Mouse (Mus musculus) CD8-positive naive resting alpha-beta T cell, adult 2 months (primary cell): ENCODE results near the gene Topors.

Source experiments
- DNase-seq, 2 experiments: peaks; one replicate each; pipeline ENCODE4 v3.0.0; 2022; ENCODE audit warnings: low read depth in 2 of 2, low spot score in 2 of 2

Gene Topors

DNA sequence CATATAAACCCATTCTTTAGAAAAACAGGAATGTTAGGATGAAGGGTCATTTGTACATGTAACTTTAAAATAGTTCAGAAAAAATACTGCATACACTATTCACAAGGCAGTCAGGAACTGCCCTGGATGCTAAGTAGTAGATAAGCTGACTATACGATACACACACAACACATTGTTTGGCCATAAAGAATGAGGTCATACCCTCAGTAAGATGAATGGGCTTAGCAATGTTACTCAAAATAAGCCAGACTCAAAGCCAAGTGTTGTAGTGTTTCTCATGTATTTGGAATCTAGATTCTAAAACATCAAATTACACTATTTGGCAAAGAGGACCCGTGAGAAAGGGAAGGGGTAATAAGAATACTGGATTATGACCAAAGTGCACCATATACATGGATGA is 15.9 kb downstream of the Topors start:
- no peak for DNase-seq

DNA sequence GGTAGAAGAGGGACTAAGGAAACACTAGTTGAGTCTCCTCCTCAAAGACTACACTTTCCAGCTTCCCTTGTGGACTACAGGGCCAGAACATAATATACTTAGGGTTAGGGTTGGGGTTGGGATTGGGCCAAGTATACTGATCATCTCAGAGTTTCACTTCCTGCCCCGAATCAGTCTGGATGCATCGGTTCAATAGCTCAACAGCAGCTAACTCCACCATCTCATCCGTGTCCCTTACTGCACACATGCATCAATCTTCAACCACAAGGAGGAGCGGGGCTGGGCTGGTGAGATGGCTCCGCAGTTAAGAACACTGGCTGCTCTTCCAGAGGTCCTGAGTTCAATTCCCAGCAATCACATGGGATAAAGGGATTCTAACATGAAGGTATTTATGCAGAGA is 18.7 kb downstream of the Topors start:
- no peak for DNase-seq

DNA sequence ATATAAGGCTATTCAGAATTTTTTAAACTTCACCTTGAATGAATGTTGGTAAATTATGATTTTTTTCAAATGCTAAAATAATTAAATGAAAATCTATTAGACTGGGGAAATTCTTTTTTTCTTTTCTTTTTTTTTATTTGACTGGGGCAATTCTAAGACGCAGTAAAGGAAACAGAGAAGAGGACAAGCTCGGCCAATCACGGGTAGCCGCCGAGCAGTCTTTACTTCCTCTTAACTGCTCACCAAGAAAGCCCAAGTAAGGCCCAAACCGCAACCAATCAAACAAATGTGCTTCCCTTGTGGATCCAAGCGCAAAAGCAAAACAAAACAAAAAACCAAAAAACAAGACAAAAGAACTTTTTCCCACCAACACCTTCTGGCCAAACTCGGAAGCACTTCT is 25.6 kb downstream of the Topors start:
- DNase-seq = no peak

DNA sequence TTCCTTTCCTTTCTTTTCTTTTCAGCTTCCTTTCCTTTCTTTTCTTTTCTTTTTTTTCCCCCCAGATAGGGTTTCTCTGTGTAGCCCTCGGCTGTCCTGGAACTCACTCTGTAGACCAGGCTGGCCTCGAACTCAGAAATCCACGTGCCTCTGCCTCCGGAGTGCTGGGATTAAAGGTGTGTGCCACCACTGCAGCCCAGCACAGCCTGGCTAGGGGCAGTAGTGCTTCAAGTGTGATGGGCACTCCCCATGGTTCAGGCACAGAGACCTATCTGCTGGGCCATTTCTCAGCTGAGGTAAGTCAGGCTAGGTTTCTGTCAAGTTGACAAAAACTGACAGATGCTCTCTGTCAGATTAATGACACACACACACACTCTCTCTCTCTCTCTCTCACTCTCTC is 26.6 kb downstream of the Topors start:
- DNase-seq = no peak

DNA sequence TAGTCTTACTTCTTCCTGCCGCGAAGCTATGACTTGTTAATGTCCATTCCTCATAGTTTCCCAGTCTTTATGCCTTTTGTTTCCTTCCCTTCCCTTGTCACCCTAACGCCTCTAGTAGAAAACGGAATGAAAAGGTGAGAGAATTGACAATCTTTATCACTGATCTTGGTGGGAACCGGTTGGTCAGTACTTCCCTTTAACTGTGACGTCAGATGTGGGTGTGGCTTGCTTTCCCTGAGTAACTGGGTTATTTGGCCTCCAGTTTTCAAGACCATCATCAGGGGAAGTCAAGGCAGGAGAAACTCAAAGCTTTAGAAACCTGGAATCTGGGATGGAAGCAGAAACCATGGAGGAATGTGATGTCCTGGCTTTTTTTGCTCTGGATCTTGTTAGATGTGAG is 27.7 kb downstream of the Topors start:
- no peak for DNase-seq

DNA sequence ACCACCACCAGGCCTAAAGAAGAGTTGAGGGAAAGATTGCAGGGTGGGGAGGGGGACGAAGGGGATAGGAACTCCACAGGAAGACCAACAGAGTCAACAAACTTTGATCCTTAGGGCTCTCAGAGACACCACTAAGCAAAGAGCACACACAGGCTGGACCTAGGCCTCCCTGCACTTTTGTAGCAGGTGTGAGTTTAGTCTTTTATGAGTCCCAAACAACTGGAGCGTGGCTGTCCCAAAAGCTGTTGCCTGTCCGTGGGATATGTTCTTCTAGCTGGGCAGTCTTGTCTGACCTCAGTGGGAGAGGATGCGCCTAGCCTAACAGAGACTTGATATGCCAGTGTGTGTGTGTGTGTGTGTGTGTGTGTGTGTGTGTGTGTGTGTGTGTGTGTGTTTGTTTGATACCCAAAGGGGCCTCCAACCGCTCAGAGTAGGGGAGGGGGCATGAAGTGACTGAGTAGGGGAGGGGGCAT is 29.3 kb downstream of the Topors start:
- DNase-seq = no peak

DNA sequence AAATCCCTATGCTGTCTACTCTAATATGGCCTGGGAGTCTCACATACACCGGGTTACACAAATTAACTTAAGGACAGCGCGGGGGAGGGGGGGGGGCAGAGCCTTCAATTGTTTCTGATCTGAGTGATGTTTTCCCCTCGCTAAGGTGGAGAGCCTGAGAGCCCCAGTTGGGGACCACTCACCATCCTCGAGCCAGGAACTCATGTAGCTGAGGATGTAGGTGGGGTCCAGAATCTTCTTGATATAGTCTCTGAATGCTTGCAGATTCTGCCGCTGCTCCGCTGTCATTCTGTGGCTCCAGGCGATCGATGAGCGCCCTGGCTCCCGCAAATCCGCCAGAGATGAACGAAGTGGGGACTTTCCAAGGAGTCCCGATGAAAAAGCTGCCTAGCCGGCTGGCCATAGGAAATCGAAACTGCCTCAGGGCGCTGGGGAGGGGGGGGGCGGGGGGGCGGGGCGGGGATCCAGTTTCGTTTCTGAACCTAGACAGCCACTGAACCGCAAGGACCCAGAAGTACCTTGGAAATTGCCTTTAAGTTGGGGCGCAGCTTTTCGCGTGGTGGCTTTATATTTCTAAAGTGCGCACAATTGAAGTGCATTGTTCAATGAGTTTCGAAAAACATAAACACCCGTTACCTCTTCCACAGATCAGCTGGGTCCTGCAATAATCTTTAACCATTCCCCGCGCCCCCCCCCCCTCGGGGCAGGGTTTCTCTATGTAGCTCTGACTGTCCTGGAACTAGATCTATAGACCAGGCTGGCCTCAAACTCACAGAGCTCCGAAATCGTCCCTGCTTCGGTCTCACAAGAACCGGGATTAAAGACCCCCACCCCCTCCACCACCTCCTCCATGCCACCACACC is 30.0 kb downstream of the Topors start, which contains the start of gene Ddx58:
Gene Ddx58, minus strand, starts transcription at position 420 of the 863 bp plus-strand sequence.
- peak in 1 of 2 experiments; percentile 32 for DNase-seq

DNA sequence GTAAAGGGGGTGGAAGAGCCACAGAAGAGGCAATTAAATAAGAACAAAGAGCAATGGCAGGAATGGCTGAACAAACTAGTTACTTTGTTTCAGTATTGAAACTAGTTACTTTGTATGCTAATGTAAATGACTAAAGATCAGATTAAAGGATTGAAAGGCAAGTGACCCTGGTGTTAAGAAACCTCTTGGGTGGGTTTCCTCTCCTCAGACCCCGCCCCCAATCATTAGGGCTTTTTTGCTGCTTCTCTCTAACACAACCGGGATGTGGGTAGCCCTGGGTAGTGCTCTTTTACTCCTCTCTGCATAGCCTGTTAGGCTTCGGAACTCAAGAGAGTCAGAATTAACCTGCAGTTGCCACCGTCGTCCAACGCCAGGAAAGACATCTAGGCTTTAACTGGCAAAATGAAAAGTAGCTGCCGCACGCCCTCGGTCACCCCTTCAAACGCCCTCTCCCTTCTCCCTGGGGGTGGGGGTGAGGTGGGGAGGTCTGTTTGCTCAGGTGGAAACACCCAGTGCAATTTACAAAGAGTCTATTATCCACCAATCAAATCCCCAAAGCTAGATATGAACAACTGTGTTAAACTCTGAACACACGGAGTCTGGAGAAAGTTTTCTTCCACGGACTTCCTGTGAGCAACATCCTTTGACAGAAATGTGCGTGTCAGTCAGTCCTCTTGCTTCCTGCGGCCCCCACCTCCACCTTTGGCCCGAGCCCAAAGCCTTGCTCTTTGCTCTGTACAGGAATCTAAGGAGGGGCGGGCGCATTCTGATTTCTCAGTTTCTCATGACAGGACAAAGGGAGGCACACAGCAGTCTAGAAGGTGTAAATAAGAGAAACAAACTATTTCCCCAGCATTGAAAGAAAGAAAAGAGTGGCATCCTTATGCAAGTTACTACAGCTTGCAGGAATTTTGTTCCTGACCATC is 30.9 kb downstream of the Topors start:
- DNase-seq = peak; percentile 52 to 61

DNA sequence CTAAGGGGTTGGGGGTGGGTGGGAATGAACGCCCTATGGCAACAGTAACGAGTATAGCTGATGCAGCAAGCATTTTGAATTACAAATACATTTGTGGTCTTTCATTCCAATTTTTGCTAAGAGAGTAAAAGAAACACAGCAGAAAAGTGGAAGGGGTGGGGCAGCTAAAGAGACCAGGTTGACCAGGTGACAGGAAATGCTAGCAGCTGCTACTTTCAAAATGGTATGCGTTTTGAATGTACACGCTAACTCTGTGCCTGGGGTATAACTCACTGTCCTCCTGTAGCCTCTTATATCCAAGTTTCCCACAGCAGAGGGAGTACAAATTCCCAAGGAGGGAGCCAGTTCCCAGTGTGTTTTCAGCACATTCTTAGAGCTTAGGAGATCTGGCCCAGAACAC is 32.8 kb downstream of the Topors start:
- no peak for DNase-seq

DNA sequence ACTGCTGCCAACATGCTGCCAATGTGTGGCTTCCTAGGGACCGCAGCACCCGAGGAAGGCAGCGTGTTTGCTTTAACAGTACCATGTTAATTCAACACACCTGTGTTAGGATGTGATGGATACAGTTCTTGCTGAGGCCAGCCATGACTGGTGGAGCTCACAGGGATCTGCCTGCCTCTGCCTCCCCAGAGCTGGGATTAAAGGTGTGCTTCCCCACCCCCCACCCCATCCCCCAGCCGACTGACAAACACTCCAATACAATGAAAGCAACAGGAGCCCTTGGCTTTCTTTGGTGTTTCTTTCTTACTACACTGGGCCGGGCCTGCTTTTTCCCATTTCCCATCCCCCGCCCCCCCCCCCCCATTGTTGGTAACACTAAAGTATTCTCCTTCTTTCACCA is 35.4 kb downstream of the Topors start:
- no peak for DNase-seq

DNA sequence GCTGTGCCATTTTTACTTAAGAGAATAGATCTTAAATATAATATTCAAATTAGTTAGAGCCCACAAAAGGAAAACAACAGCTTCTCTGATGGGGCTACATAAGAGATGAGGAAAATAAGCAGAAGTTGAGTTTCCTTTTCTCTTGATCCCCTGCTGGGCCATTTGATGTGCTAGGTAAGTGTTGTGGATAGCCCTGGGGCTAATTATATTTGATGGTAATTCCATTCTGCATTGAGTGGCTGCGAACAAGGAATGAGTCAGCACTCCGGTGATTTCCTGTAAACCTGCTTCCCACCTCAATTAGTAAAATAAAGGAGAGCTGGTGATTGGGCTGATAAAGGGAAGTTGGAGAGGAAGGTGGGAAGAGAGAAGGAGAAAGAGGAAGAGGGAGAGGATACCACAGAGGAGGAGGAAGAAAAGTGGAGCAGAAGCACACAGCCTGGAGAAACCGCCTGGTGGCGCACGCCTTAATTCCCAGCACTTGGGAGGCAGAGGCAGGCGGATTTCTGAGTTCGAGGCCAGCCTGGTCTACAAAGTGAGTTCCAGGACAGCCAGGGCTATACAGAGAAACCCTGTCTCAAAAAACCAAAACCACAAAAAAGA is 36.5 kb downstream of the Topors start:
- no peak for DNase-seq

DNA sequence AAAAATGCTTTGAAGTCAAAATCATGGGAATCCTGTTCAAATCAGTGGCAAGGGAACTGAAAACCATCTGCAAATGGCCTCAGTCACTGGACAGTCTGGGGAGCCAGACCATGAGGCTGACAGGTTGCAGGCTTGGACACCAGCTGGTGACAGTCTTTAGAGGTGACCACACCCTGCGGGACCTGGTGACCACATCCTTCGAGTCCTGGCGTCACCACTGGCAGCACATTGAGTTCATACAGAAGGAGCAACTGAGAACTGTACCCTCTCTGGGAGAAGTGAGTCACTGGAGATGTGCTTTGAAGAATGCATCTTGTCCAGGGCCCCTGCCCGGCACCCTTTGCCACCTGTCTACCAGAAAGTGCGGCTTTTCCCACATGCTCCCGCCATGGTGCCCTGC is 39.9 kb downstream of the Topors start:
- DNase-seq = no peak

DNA sequence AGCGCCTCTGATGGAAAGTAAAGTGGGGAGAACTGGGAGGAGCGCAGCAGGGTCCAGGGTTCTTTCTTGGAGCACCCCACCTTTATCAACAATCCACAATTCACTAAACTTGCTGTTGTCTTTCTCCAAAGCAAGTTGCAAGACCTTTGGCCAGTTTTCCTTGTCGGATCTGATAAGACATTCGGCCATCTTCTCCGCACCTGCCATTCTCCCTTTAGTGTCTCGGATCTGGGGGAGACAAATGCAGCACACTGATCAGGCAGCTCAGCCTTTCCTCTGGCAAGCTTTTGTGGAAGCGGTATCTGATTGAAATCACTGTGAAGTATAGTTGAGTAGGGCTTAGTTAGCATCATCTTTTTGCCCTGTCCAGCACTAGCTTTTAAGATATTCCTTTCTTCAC is 41.8 kb downstream of the Topors start:
- DNase-seq = no peak

DNA sequence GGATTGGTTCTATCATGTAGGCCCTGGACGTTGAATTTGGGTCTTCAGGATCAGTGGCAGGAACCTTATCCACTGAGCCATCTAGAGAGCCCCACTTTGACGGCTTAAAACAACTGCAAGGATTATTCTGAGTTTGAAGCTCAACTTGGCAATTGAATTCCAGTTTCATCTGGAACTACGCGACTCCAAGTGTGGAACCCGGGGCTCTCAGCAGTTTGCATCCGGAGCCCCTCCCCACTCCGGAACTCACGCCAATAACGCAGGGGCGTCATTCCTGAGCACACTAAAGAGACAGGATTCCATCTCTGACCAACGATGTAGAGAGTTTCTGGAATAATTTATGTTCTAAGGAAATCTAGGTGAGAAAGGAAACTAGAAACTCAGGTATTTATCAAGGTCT is 42.5 kb downstream of the Topors start:
- DNase-seq = no peak

DNA sequence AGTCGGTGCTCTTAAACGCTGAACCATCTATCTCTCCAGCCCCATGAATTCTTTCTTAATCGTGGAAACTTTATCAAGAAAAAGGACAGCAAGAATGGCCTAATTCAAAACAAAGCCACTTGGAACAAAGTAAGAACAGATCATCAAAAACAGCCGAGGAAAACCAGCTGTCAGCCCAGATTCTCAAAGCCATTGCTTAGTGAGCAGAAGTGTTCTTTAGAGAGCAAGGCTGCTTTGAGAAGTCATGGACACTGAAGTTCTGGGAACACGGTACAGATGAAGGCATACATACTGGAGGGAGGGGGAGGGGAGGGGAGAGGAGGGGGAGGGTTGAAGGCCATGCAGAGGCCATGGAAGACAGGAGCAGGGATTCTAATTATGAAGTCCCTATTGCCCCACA is 43.6 kb downstream of the Topors start:
- no peak for DNase-seq

DNA sequence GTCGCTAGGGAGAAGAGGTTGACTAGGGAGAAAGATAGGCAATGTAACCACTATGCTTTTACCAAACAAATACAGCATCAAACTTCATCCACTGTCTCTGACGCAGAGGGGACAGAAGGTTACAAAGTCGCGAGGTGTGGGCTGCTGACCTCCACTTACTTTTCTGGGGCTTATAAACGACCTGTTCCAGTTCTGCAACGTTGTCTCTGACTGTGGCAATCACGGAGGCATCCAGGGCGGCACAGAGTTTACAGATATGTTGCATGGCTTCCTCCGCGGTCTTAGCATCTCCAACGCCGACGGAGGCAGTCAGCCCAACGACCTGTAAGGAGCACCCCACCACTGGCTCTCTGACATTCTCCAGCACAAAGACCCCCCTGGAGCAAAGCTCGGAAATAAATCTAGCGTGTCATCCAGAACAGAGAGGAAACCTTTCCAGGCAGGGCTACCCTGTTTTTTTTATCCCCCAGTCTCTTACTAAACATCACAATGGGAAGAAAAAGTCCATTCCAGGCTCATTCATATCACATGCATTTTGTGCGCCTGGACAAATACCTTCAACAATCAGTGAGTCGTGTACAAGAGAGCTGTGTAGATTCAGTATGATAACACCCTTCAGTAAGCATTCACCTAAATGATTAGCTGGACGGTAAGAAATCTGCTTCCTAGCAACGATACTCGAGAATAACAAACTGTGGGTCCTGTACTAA is 47.6 kb downstream of the Topors start:
- no peak for DNase-seq

DNA sequence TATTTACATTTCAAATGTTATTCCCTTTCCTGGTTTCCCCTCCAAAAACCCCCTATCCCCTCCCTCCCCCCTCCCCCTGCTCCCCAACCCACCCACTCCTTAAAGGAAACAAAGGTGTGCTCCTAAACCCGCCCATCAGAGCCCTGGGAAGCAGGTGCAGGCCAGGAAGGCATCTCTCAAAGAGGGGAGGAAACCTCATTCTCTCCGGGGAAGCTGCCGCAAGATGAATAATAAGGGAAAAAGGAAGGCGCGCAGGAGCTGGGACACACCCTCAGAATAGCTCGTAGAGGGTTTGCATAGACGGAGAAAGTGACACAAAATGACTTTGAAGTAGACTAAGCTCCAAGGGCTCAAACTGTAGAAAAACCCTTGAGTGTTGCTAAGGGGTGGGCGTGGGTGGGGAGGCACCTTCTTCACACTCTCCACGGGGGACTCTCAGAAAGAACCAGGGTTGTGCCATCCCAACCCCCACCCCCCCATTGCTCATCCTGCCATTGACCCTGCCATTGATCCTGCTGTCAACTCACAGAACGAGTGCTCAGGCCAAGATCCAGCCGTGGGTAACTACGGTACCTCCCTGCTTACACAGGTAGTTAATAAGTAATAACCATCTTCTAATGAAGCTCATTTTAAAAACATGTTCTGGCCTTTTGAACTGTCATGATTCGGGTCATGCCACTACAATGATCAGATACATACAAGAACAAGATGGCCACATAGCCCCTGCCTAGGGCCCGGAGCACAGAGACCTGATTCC is 48.5 kb downstream of the Topors start:
- DNase-seq = no peak

DNA sequence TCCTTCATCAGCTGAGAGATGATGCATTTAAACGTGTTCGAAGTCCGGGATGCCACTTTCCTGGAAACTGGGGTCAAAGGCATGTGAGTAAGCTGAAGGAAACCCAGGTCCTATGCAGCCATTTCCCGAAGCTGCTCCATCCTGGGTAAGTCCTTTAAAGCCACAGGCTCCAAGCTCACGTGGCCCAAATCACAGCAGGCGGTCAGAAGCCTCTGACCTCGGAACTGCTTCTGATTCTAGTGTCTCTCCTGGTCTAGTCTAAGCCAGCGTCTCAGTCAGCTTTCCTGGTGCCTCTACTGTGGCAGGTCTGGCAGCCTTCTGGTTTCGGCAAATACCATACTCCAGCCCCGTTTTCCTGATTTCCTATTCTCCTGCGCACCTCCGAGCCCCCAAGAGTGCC is 49.2 kb downstream of the Topors start:
- no peak for DNase-seq

DNA sequence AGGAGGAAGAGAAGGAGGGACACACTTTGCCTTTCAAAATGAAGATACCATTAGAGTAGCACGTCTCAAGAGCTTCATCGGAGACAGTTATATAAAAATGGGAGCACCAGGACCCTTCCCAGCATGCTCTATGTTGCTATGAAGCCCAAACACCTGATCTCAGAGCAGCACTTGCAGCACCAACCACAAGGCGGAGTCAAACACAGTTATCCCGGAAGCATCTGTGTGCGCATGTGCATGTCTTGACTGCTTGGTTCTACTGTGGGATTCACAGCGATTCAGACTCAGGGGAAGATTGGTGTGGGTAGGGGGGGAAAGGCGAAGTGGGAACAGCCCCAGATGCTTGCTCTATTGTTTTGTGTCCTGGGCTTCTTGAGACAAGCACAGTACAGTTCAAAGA is 51.3 kb downstream of the Topors start:
- peak in 1 of 2 experiments; percentile 41 for DNase-seq

DNA sequence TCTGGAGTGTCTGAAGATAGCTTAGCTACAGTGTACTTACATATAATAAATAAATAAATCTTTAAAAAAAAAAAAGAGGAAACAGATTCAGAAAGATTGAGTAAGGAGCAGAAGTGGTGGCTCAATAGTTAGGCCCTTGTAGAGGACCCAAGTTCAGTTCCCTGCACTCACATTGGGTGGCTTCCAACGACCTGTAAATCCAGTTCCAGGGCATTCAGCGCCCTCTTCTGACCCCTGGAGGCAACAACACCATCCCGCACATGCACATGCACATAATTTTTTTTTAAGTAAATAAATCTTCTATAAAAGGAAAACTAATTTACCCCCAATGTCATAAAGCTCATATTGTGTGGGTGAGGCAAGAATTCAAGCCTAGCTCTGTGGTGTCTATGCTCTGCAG is 51.7 kb downstream of the Topors start:
- no peak for DNase-seq
